Mouse (Mus musculus): ENCODE data around the gene Tmem81. TPM values are rescaled to one million over a fixed set of nuclear protein-coding genes. Genes with fewer than 3 reads are reported as not detected.

Gene Tmem81
- polyA plus RNA-seq, 1 experiment from 2014 or later, result 2.5 TPM

Other genes with a start within 250 kb of the Tmem81 start
- gene Klhdc8a, start 207.6 kb upstream of the Tmem81 start, polyA plus RNA-seq (2014; fragmentation: Nextera tagmentation; extraction: Ambion mirVana), result 0.05 TPM in 1 of 2 replicates, not detected in the other
- gene Nuak2, start 190.1 kb upstream of the Tmem81 start, polyA plus RNA-seq (2014; fragmentation: Nextera tagmentation; extraction: Ambion mirVana), result 1.2 and 2.0 TPM in 2 replicates
- 24.6 and 28.1 TPM in 2 replicates for gene Tmcc2, start 114.9 kb upstream of the Tmem81 start, polyA plus RNA-seq (2014; fragmentation: Nextera tagmentation; extraction: Ambion mirVana)
- 7.2 TPM in 2 replicates for gene Dstyk, start 88.7 kb upstream of the Tmem81 start, polyA plus RNA-seq (2014; fragmentation: Nextera tagmentation; extraction: Ambion mirVana)
- gene Rbbp5, start 28.9 kb upstream of the Tmem81 start, polyA plus RNA-seq (2014; fragmentation: Nextera tagmentation; extraction: Ambion mirVana), result 46.6 and 53.8 TPM in 2 replicates
- gene Cntn2, start 37.0 kb downstream of the Tmem81 start, polyA plus RNA-seq (2014; fragmentation: Nextera tagmentation; extraction: Ambion mirVana), result 0.35 and 0.60 TPM in 2 replicates
- 0.14 and 0.36 TPM in 2 replicates for gene Nfasc, start 235.6 kb downstream of the Tmem81 start, polyA plus RNA-seq (2014; fragmentation: Nextera tagmentation; extraction: Ambion mirVana)